Mouse (Mus musculus) T-helper 2 cell (primary cell): ENCODE results near the gene Tmem9b.

Experiments
- in situ Hi-C: fragments of 300-600 bp; cut with MboI, MseI; formaldehyde crosslinking; loops from one replicate; pipeline ENCODE4 v1.15.1; 2025; ENCODE audit warnings: high pct_unique_total_duplicates

Gene Tmem9b

GRCm38 (mm10) chr7:109741060-109741459, 11.6 kb downstream of the Tmem9b start:
- in situ Hi-C loops, result no loop called here

- in situ Hi-C loops, result no loop called here
Measured at GRCm38 (mm10) chr7:109739822-109740370, 12.8 kb downstream of the Tmem9b start.

GRCm38 (mm10) chr7:109734806-109735205, 17.9 kb downstream of the Tmem9b start:
- in situ Hi-C loops, result no loop called here

- in situ Hi-C loops, result no loop called here
Measured at GRCm38 (mm10) chr7:109731626-109732025, 21.0 kb downstream of the Tmem9b start, which contains the start of gene Ascl3. Gene Ascl3, minus strand, starts transcription at chr7:109731726.

- in situ Hi-C loops, result no loop called here
Measured at GRCm38 (mm10) chr7:109723697-109724096, 29.0 kb downstream of the Tmem9b start, which contains the start of gene BC051019. Gene BC051019, minus strand, starts transcription at chr7:109723850.

GRCm38 (mm10) chr7:109723114-109723513, 29.6 kb downstream of the Tmem9b start:
- in situ Hi-C loops, result no loop called here

- in situ Hi-C loops, result no loop called here
Measured at GRCm38 (mm10) chr7:109722618-109723017, 30.1 kb downstream of the Tmem9b start.

GRCm38 (mm10) chr7:109719286-109719685, 33.4 kb downstream of the Tmem9b start:
- in situ Hi-C loops, result no loop called here

GRCm38 (mm10) chr7:109713434-109713982, 39.2 kb downstream of the Tmem9b start:
- in situ Hi-C loops, result no loop called here

GRCm38 (mm10) chr7:109712198-109712597, 40.5 kb downstream of the Tmem9b start:
- in situ Hi-C loops, result no loop called here

GRCm38 (mm10) chr7:109710069-109710468, 42.6 kb downstream of the Tmem9b start:
- in situ Hi-C loops, result no loop called here

- in situ Hi-C loops, result no loop called here
Measured at GRCm38 (mm10) chr7:109708961-109709382, 43.7 kb downstream of the Tmem9b start.

GRCm38 (mm10) chr7:109707023-109707785, 45.5 kb downstream of the Tmem9b start:
- in situ Hi-C loops, result no loop called here

- in situ Hi-C loops, result no loop called here
Measured at GRCm38 (mm10) chr7:109704461-109704860, 48.2 kb downstream of the Tmem9b start.

GRCm38 (mm10) chr7:109704016-109704377, 48.7 kb downstream of the Tmem9b start:
- in situ Hi-C loops, result no loop called here

GRCm38 (mm10) chr7:109703190-109704015, 49.3 kb downstream of the Tmem9b start, which contains the start of the genes St5 and Akip1:
Gene St5, minus strand, starts transcription at chr7:109703605.
Gene Akip1, plus strand, starts transcription at chr7:109703690.
- in situ Hi-C loops, result no loop called here

- in situ Hi-C loops, result no loop called here
Measured at GRCm38 (mm10) chr7:109702721-109703120, 50.0 kb downstream of the Tmem9b start.

- in situ Hi-C loops, result no loop called here
Measured at GRCm38 (mm10) chr7:109700213-109700612, 52.5 kb downstream of the Tmem9b start.

GRCm38 (mm10) chr7:109695339-109695726, 57.3 kb downstream of the Tmem9b start:
- in situ Hi-C loops, result no loop called here

- in situ Hi-C loops, result no loop called here
Measured at GRCm38 (mm10) chr7:109694576-109695338, 57.9 kb downstream of the Tmem9b start.

GRCm38 (mm10) chr7:109690961-109691360, 61.7 kb downstream of the Tmem9b start:
- in situ Hi-C loops, result no loop called here
